Mouse (Mus musculus) thymus, adult 18-20 months (tissue): ENCODE measurements around the gene Cfap69.
A peak's percentile ranks its signal among the peaks of the same experiment; 100 is the strongest.

Experiments used
- DNase-seq, 2 experiments: peaks; one replicate each; pipeline ENCODE4 v3.0.0; 2022; ENCODE audit warnings: mixed read lengths in 2 of 2

The Cfap69 gene

DNA sequence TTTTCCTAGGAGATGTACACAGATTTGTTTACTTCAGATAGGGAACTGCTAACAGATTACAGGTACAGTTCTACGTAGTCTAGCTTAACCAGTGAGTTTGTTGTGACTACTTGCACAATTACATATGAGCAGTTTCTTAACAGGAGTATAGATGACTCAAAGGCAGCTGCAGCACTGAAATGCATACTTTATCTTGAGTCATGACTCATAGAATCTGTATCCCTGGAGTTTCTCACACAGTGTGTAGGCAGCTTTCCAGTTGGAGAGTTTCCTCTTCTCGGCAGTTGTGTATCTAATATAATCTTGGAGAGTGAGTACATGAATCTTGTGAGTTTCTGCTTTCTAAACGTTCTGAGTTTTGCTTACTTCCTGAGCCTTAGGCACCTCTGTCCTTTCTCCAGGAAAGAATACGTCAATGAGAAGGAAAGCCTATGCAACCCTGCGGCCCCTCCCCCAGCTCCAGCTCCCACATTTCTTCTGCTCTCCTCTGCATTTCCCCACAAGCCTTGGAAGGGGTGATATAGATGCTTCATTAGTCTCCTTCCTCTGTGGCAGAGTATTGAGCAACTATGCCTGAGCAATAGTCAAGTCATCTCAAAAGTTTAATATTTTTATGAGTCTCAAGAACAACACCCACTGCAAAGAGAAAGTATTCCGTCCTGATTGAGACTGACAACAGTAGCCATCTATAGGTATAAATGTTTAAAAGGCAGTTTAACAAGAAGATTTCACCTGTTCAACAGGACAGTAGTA is 15.0 kb downstream of the Cfap69 start:
- no peak for DNase-seq

DNA sequence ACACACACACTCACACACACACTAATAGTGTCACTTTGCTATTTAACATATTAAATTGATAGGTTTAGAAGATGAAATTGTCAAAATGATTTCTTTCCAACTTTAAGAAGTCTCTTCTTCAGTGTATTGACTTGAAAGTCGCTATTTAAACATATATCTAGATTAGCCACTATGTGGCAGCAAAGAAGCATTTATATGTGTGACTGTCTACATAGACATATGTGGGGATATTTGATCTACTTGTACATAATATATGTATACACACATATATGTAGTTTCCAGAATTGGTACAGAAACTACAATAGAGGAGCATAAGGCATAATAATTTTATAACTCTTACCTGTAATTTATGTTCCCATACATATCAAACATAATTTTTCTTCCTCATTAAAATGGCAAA is 17.9 kb downstream of the Cfap69 start:
- DNase-seq: no peak

DNA sequence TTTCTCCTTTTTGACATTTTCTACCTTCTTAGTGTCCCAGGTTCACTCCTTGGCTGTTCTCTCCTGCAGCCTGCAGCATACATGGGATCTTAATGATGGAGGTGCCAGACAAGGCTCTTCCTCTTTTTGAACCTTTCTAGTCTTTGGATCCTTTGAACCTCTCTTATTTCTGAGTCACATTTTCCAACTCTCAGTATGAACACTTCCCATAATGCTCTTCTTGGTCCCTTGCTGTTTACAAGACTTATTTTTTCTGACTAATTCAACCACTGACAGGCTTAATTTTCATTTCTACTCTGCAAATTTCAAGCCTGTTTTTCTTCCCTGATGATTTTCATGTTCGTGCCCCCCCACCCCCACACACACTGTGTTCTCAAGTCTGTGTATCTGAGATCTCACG is 25.5 kb downstream of the Cfap69 start:
- no peak for DNase-seq

DNA sequence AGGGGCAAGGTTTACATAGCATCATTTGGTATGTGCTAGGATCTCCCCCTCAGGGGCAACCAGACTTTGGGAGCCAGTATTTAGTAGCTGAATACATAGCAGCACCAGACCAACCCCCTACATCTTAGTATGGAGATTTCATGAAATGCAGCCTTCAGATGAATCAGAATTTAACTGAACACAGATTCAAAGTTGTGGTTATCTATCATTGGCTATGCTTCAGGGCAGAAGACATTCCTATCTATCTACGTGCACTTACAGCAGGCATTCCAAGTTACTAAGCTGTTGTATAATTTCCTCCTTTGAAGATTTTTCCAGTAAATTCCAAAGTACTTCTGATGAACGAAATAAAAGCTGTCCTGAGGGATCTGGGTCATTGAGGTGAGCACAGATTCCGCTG is 38.5 kb downstream of the Cfap69 start:
- no peak for DNase-seq

DNA sequence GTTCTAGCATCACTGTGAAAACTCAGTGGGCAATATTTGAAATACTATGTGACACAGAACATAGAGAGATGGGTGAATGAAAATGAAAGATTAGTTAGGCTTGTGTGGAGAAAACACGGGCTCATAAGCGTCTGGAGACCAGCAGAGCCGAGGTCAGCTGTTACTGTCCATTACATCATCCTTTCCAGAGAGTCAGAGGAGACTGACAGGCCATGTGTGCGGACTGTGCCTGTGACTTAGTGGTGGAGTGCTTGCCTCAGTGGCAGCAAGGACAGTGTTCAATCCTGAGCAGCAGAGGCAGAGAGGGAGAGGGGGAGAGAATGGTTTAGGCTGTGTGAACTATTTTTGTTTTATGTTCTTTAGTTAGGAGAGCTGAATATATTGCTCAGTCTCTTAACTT is 45.7 kb downstream of the Cfap69 start:
- DNase-seq: no peak

DNA sequence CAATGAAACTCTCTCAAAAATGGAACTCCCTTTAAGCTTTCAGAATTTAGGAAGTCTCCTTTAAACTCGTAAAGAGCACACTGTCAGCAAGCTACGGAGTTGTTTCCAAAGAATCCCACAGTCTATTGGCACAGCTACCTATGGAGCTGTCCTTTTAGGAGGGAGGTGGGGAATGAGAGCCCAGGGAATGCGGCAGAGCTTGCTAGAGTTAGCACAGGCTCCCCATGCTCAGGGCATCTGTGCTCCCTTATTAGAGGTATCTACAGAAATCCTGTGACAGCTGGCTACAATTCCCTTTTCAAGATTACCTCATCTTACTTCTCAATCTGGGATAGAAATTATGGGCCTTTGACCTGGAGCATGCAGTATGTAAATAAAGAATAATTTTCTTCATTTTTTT is 53.5 kb downstream of the Cfap69 start:
- no peak for DNase-seq

DNA sequence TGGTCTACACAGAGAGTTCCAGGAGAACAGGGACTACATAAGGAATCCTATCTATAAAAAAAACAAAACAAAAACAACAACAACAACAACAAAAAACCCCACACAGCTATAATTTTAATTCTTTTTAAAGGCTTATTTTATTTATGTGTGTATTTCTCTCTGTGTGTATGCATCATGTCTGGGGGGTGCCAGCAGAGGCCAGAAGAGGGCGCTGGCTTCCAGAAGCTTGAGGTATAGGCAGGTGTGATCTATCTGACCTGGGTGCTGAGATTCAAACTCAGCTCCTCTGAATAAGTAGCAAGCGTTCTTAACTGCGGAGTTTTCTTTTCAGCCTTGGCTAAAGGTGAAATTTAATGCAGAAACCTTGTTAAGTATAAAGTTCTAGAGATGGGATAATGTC is 76.4 kb downstream of the Cfap69 start:
- DNase-seq: no peak

DNA sequence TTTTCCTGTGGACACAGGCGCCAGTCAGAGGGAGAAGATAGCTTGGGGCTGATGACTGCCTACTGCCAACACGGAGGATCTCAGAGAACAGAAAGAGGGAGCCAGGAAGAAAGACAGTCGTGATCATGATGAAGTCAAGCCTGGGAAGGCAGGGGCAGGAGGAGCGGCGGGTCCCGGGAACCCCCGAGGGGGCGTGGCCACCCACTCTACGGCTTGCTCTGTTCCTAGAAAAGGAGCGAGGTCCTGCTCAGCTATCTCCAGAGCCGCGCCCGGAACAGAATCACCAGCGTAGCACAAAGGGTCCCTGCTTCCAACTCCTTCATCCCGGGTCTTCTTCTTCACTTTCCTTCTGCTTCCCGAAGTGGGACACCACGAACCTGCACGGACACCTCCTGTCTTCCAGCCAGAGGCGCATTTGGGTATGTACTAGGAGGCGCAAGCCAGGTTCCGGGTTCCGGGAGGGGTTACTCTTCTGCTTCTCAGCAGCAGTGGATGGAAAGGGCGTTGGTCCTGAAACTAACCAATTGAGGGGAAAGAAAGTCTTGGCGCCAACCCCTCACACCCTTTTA is 90.2 kb downstream of the Cfap69 start, which contains the start of gene Gm8773:
TSS of gene Gm8773 (plus strand) at position 51 of the 569 bp plus-strand sequence.
- no peak for DNase-seq

DNA sequence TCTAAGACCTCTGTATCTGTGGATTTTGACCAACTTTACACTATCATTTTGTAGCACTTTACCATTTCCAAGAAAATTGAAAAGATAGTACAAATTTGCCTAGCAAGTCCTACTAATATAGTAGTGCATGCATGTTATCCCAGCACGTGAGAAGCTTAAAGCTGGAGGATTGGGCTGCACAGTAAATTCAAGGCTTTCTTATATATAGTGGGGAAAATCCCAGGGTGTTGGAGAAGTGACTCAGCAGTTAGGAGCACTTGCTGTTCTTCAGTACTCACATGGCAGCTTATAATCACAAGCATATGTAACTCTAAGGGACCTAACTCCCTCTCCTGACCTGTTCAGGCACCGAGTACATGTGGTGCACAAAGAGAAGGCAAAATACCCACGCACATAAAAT is 101.6 kb downstream of the Cfap69 start:
- DNase-seq: no peak

DNA sequence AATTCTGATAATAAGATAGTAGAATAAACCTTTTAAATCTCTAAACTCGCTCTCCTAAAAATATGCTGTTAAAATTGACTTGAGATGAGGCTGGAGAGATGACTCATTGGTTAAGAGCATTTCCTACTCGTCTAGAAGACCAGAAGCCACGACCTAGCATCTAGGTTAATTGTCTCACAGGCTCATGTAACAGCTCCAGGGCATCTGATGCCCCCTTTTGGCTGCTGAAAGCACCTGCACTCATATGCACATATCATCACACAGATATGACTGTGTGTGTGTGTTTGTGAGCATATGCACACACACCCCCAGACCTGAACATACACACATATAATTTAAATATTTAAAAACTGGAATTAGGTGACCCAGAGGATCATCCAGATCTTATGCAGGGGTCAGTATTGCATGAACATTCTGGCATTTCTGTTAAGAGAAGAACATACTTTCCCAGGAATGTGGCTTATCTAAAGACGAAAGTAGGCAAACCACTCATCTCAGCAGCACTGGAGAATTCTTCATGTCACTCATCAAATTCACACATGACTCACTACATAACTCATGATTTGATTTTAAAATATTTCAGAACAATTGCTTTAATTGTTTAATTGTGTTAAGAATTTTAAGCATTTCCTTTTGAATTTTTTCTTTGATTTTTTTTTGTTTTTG is 102.9 kb downstream of the Cfap69 start:
- DNase-seq: no peak

DNA sequence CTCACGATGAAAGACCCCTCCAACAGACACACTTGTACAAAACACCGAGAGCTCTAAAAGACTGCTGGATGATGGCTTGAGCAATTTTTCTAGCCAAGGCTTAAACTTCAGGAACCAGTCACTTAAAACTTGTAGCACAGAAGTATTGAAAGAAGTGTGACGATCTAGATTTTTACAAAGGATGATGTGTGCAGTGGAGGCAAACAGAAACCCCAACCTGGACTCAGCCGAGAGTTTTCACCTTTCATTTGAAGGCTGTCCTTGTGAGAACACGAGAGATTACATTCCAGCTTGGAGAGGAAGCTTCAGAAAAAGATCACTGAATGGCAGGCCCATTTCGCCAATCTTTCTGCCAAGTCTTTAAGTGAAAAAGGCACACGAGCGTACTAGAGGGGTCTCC is 104.2 kb downstream of the Cfap69 start:
- no peak for DNase-seq

DNA sequence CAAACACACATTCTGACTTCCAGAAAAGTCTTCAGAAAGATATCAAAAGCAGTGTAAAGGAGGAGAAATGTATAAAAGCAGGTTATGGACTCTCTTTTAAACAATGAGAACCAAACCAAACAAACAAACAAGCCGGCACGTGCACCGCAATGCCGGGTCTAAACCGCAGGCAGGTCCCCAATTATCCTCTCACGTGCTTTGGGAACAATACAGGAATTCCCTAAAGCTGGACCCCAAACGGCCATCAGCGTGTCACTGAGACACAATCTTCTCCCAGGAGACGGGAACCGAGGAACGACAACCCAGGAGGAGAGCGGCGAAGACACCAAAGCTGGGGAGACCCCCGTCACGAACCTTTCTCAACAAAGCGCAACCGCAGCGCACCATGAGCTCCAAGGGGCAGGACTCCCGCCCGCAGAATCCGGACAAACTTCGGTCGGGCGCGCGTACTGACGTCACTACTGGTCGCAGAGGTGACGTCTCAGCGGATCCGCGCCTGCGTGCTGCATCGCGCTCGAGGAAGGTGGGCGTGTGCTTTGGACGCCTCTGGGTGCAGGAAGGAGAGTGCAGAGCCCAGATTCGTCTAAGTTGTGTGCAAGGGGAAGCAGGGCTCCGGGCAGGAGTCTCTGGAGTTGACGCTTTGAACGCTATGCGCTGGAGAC is 104.8 kb downstream of the Cfap69 start, which contains the start of gene Gtpbp10:
TSS of gene Gtpbp10 (minus strand) at position 460 of the 662 bp plus-strand sequence.
- peak; percentile 73 to 81 for DNase-seq

DNA sequence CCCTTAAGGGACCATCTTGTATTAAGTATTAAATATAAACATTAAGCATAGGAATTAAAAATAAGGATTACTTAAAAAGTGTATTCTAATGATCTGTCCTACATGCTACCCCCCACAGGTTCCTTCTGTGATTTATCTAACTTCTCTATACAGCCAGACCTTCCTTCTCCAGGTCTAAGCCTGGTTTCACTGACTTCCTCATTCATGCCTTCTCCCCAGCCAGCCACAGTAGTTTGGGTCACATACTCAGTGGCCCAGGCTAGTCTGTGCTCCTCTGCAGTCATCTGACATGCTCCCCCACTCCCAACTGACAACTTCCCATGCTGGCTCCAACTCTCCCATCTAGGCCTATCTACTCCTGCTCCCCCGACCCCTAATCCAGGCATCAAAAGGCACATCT is 112.9 kb downstream of the Cfap69 start:
- DNase-seq: no peak

DNA sequence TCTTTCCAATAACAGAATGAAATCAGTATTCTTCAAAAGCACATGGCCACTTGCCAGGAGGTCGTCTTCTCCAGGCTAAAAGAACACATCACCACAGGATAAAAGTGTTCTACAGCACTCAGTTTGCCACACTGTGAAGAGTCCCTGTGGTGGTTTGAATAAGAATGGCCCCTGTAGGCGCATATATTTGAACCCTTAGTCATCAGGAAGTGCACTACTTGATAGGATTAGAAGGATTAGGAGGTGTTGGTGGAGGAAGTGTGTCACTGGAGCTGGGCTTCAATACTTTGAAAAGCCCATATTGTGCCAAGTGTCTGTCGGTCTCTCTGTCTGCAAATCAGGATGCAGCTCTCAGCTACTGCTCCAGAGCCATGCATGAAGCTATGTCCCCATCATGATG is 123.7 kb downstream of the Cfap69 start:
- no peak for DNase-seq

DNA sequence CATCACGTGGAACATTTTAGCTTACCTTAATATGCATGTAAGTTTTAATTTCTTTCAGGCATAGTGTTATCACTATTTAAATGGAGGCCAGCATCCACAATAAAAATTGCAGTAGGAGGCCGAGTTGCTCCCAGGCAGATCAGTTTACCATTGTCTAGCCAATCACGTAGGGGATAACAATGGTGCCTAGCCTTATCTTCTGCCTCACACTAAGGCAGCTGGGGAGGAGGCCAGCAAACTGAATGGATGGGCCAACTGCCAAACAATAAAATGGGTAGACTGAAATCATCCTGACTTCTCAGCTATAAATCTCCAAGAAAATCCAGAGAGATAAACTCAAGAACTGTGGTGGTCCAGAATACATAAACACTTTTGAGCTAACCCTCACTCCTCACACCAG is 124.3 kb downstream of the Cfap69 start:
- no peak for DNase-seq

DNA sequence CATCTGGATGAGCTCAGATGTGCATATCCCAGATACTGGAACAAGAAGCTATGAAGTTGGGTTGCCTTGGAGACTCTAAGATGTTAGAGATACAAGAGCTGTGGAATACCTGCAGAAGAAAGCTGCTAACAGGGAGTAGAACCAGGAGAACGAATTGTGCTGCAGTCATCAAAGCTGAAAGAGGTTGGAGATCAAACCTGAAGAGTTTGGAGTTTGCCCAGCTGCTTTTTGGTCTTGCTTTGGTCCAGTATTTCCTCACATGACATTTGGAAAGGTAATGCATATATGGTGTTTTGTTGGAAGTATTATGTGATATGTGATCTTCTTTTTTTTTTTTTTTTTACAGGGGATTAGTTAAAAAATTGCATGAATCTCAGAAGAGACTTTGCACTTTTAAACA is 127.9 kb downstream of the Cfap69 start:
- no peak for DNase-seq

DNA sequence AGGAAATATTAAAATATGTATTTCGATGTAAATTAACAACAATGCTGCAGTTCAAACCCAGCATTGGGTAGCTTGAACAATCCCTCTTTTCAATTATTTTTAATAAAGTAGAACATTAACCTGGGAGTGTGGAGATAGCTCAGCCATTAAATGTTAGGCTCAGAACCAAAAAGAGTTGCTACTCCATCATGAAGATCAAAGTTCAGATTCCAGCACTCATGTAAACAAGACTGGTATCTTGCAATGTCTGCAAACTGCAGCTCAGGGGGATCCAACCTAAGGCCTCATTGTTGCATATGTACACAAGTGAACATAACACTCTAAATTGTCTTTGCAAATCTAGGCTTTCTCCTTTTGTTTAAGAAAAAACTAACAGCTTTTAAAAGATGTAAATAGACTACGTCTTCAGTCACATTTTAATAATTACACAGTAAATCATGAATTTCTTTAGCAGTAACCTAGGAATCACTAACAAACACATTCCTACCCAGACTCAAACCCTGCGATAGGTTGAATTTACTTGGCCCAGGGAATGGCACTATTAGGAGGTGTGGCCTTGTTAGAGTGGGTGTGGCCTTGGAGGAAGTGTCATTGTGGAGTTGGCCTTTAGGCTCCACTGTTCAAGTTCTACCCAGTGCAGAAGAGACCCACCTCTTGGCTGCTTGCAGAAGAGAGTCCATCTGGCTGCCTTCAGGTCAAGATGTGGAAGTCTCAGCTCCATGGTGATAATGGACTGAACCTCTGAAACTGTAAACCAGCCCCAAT is 130.2 kb downstream of the Cfap69 start:
- no peak for DNase-seq
